Mouse (Mus musculus) CH12.LX (cell line): ENCODE measurements around the gene Olfr548-ps1. TPM values are rescaled to one million over a fixed set of nuclear protein-coding genes. Genes with fewer than 3 reads are reported as not detected.
A peak's percentile ranks its signal among the peaks of the same experiment; 100 is the strongest.

ENCODE experiments used
- DNase-seq: peaks from one replicate; pipeline ENCODE4 v3.0.0-alpha.2; 2013; ENCODE audit errors: extremely low read depth
- H3K27ac ChIP-seq: 2 replicates; pipeline ENCODE4 v1.5.1; 2012; ENCODE audit warnings: low read depth, mild to moderate bottlenecking, control low read depth, moderate library complexity; ENCODE audit not compliant: insufficient read depth
- H3K27me3 ChIP-seq: replicated peaks from 2 replicates; pipeline ENCODE3; 2012; ENCODE audit warnings: inconsistent platforms
- H3K36me3 ChIP-seq, 2 experiments: replicated peaks in 1 of 2; 2 replicates each; pipeline versions ENCODE3 to v1.6.1; 2012; ENCODE audit warnings: inconsistent platforms in 1 of 2, low read length in 1 of 2, mild to moderate bottlenecking in 1 of 2, mixed read lengths in 1 of 2, moderate library complexity in 1 of 2; ENCODE audit not compliant: control insufficient read depth in 1 of 2, insufficient read depth in 1 of 2
- H3K4me1 ChIP-seq, 2 experiments: 2 replicates each; pipeline ENCODE4 v1.6.1; 2012; ENCODE audit warnings: inconsistent platforms in 1 of 2, moderate library complexity in 1 of 2; ENCODE audit not compliant: insufficient read depth in 2 of 2, control insufficient read depth in 1 of 2
- H3K4me2 ChIP-seq: 2 replicates; pipeline ENCODE4 v1.6.1; 2012; ENCODE audit warnings: low read depth, mild to moderate bottlenecking, control low read depth; ENCODE audit not compliant: poor library complexity, insufficient read depth, severe bottlenecking
- H3K4me3 ChIP-seq, 3 experiments: fragments of 150-350 bp in 1 of 3; sonication (generic) in 1 of 3; replicated peaks in 1 of 3; 2 replicates each; pipeline versions ENCODE3 to v1.5.1; 2011 to 2012; ENCODE audit warnings: low read depth in 2 of 3, low read length in 2 of 3, mild to moderate bottlenecking in 2 of 3, moderate library complexity in 2 of 3, control low read depth in 1 of 3, improper control_type of control experiment in 1 of 3, inconsistent platforms in 1 of 3, mixed read lengths in 1 of 3; ENCODE audit not compliant: poor library complexity in 1 of 3
- H3K79me2 ChIP-seq: replicated peaks from 2 replicates; pipeline ENCODE4 v1.6.1; 2012; ENCODE audit warnings: mild to moderate bottlenecking, moderate library complexity; ENCODE audit not compliant: control insufficient read depth, poor library complexity, insufficient read depth, severe bottlenecking; ENCODE audit errors: extremely low read depth
- H3K9ac ChIP-seq: 2 replicates; pipeline ENCODE4 v1.6.1; 2012; ENCODE audit warnings: low read depth, mild to moderate bottlenecking, control low read depth, moderate library complexity; ENCODE audit not compliant: insufficient read depth
- H3K9me3 ChIP-seq: replicated peaks from 2 replicates; pipeline ENCODE3; 2012; ENCODE audit warnings: low read length, inconsistent platforms, mixed read lengths
- BHLHE40 ChIP-seq: IDR thresholded peaks from 2 replicates; pipeline ENCODE4 v1.6.1; 2011; ENCODE audit warnings: mild to moderate bottlenecking, low read depth, low read length, improper control_type of control experiment
- CHD1 ChIP-seq: IDR thresholded peaks from 2 replicates; pipeline ENCODE4 v1.6.1; 2012; ENCODE audit warnings: low read depth, low read length, improper control_type of control experiment, inconsistent platforms
- CHD2 ChIP-seq: IDR thresholded peaks from 2 replicates; pipeline ENCODE4 v1.6.1; 2011; ENCODE audit warnings: low read length, improper control_type of control experiment
- CTCF ChIP-seq, 2 experiments: IDR thresholded peaks in 1 of 2; conservative IDR thresholded peaks in 1 of 2; 2 replicates each; pipeline ENCODE4 v1.5.1; 2011 to 2012; ENCODE audit warnings: low read depth in 2 of 2, low read length in 2 of 2, improper control_type of control experiment in 1 of 2, inconsistent platforms in 1 of 2, mild to moderate bottlenecking in 1 of 2, moderate library complexity in 1 of 2
- E2F4 ChIP-seq: IDR thresholded peaks from 2 replicates; pipeline ENCODE4 v1.6.1; 2011; ENCODE audit warnings: low read depth, low read length, improper control_type of control experiment; ENCODE audit not compliant: insufficient replicate concordance
- ELF1 ChIP-seq: IDR thresholded peaks from 2 replicates; pipeline ENCODE4 v1.6.1; 2014; ENCODE audit warnings: low read depth, mild to moderate bottlenecking, inconsistent platforms, low read length, improper control_type of control experiment
- EP300 ChIP-seq: IDR thresholded peaks from 2 replicates; pipeline ENCODE4 v1.6.1; 2011; ENCODE audit warnings: low read length, improper control_type of control experiment
- ETS1 ChIP-seq: conservative IDR thresholded peaks from 2 replicates; pipeline ENCODE4 v1.6.1; 2012; ENCODE audit warnings: low read depth, mild to moderate bottlenecking, inconsistent platforms, low read length, improper control_type of control experiment, moderate library complexity
- GABPA ChIP-seq: IDR thresholded peaks from 2 replicates; pipeline ENCODE4 v1.6.1; 2012; ENCODE audit warnings: low read depth, low read length, improper control_type of control experiment, inconsistent platforms; ENCODE audit not compliant: insufficient replicate concordance
- HCFC1 ChIP-seq: IDR thresholded peaks from 2 replicates; pipeline ENCODE4 v1.6.1; 2012; ENCODE audit warnings: low read depth, mild to moderate bottlenecking, inconsistent platforms, low read length, improper control_type of control experiment
- IRF4 ChIP-seq: IDR thresholded peaks from 2 replicates; pipeline ENCODE4 v1.6.1; 2014; ENCODE audit warnings: low read depth, mild to moderate bottlenecking, inconsistent platforms, low read length, improper control_type of control experiment
- JUN ChIP-seq: IDR thresholded peaks from 2 replicates; pipeline ENCODE4 v1.6.1; 2011; ENCODE audit warnings: low read depth, mild to moderate bottlenecking, low read length, improper control_type of control experiment, moderate library complexity; ENCODE audit not compliant: insufficient read depth
- JUND ChIP-seq: conservative IDR thresholded peaks from 2 replicates; pipeline ENCODE4 v1.6.1; 2011; ENCODE audit warnings: low read depth, low read length, improper control_type of control experiment
- KAT2A ChIP-seq: IDR thresholded peaks from 2 replicates; pipeline ENCODE4 v1.6.1; 2012; ENCODE audit warnings: low read length, improper control_type of control experiment, inconsistent platforms; ENCODE audit not compliant: insufficient replicate concordance
- MAFK ChIP-seq: IDR thresholded peaks from 2 replicates; pipeline ENCODE4 v1.6.1; 2011; ENCODE audit warnings: low read length, improper control_type of control experiment; ENCODE audit not compliant: insufficient replicate concordance
- MAX ChIP-seq: IDR thresholded peaks from 2 replicates; pipeline ENCODE4 v1.6.1; 2011; ENCODE audit warnings: low read length, improper control_type of control experiment
- MAZ ChIP-seq: IDR thresholded peaks from 2 replicates; pipeline ENCODE4 v1.6.1; 2012; ENCODE audit warnings: low read depth, mild to moderate bottlenecking, inconsistent platforms, low read length, improper control_type of control experiment, moderate library complexity
- MEF2A ChIP-seq: IDR thresholded peaks from 2 replicates; pipeline ENCODE4 v1.6.1; 2014; ENCODE audit warnings: low read depth, mild to moderate bottlenecking, inconsistent platforms, low read length, improper control_type of control experiment, borderline replicate concordance
- MXI1 ChIP-seq: IDR thresholded peaks from 2 replicates; pipeline ENCODE4 v1.6.1; 2011; ENCODE audit warnings: mild to moderate bottlenecking, low read depth, low read length, improper control_type of control experiment
- MYC ChIP-seq: IDR thresholded peaks from 2 replicates; pipeline ENCODE4 v1.6.1; 2011; ENCODE audit warnings: low read depth, mild to moderate bottlenecking, improper control_type of control experiment, low read length
- NELFE ChIP-seq: IDR thresholded peaks from 2 replicates; pipeline ENCODE4 v1.6.1; 2011; ENCODE audit warnings: low read depth, low read length, improper control_type of control experiment
- NRF1 ChIP-seq: IDR thresholded peaks from 2 replicates; pipeline ENCODE4 v1.6.1; 2014; ENCODE audit warnings: low read depth, mild to moderate bottlenecking, inconsistent platforms, low read length, improper control_type of control experiment, moderate library complexity
- PAX5 ChIP-seq: IDR thresholded peaks from 2 replicates; pipeline ENCODE4 v1.6.1; 2012; ENCODE audit warnings: low read length, inconsistent platforms, mixed read lengths
- POLR2A ChIP-seq: IDR thresholded peaks from 2 replicates; pipeline ENCODE4 v1.6.1; 2011; ENCODE audit warnings: low read depth, mild to moderate bottlenecking, improper control_type of control experiment, low read length
- POLR2AphosphoS2 ChIP-seq: IDR thresholded peaks from 2 replicates; pipeline ENCODE4 v1.6.1; 2011; ENCODE audit warnings: low read depth, low read length, improper control_type of control experiment
- RAD21 ChIP-seq: IDR thresholded peaks from 2 replicates; pipeline ENCODE4 v1.6.1; 2011; ENCODE audit warnings: low read depth, mild to moderate bottlenecking, low read length, improper control_type of control experiment, moderate library complexity
- RCOR1 ChIP-seq: conservative IDR thresholded peaks from 2 replicates; pipeline ENCODE4 v1.6.1; 2012; ENCODE audit warnings: low read depth, mild to moderate bottlenecking, inconsistent platforms, low read length, improper control_type of control experiment
- SIN3A ChIP-seq: IDR thresholded peaks from 2 replicates; pipeline ENCODE4 v1.6.1; 2012; ENCODE audit warnings: low read length, improper control_type of control experiment, inconsistent platforms
- SMC3 ChIP-seq: IDR thresholded peaks from 2 replicates; pipeline ENCODE4 v1.6.1; 2011; ENCODE audit warnings: low read depth, low read length, improper control_type of control experiment
- TBP ChIP-seq: conservative IDR thresholded peaks from 2 replicates; pipeline ENCODE4 v1.6.1; 2011; ENCODE audit warnings: low read depth, low read length, improper control_type of control experiment
- TCF12 ChIP-seq: IDR thresholded peaks from 2 replicates; pipeline ENCODE4 v1.6.1; 2014; ENCODE audit warnings: low read depth, mild to moderate bottlenecking, inconsistent platforms, low read length, improper control_type of control experiment
- UBTF ChIP-seq: IDR thresholded peaks from 2 replicates; pipeline ENCODE4 v1.6.1; 2012; ENCODE audit warnings: low read depth, mild to moderate bottlenecking, inconsistent platforms, low read length, improper control_type of control experiment, moderate library complexity
- USF1 ChIP-seq: IDR thresholded peaks from 2 replicates; pipeline ENCODE4 v1.6.1; 2014; ENCODE audit warnings: low read depth, mild to moderate bottlenecking, inconsistent platforms, low read length, improper control_type of control experiment
- USF2 ChIP-seq: conservative IDR thresholded peaks from 2 replicates; pipeline ENCODE4 v1.6.1; 2011; ENCODE audit warnings: low read depth, low read length, improper control_type of control experiment
- ZC3H11A ChIP-seq: IDR thresholded peaks from 2 replicates; pipeline ENCODE4 v1.6.1; 2012; ENCODE audit warnings: low read depth, mild to moderate bottlenecking, inconsistent platforms, low read length, improper control_type of control experiment
- ZKSCAN1 ChIP-seq: IDR thresholded peaks from 2 replicates; pipeline ENCODE4 v1.6.1; 2012; ENCODE audit warnings: low read depth, inconsistent platforms, low read length, improper control_type of control experiment, borderline replicate concordance
- ZMIZ1 ChIP-seq: IDR thresholded peaks from 2 replicates; pipeline ENCODE4 v1.6.1; 2012; ENCODE audit warnings: low read depth, mild to moderate bottlenecking, inconsistent platforms, low read length, improper control_type of control experiment
- ZNF384 ChIP-seq: IDR thresholded peaks from 2 replicates; pipeline ENCODE4 v1.6.1; 2012; ENCODE audit warnings: low read depth, low read length, improper control_type of control experiment, inconsistent platforms
- dilution Hi-C: fragments of 300-500 bp; cut with MboI; formaldehyde crosslinking; loops from 2 replicates; pipeline ENCODE4 v1.14.3; 2020; ENCODE audit warnings: low sequenced_read_pairs; ENCODE audit not compliant: extremely low pct_unique_long_range_greater_than_20kb, extremely low pct_ligation_motif_present
- in situ Hi-C: fragments of 300-500 bp; cut with MboI; formaldehyde crosslinking; loops from 3 replicates; pipeline ENCODE4 v1.14.3; 2019; ENCODE audit warnings: low sequenced_read_pairs, low pct_ligation_motif_present, low pct_unique_long_range_greater_than_20kb, mixed read lengths
- polyA plus RNA-seq: library from polyadenylated mRNA; unstranded; fragments of >175 nt; gene quantifications from 2 replicates; pipeline ENCODE4 v1.2.1, GENCODE M21; 2012; ENCODE audit warnings: low read depth; ENCODE audit not compliant: insufficient read length
- total RNA-seq, 2 experiments: library from RNA; depleted of rRNA; stranded (reverse); fragments of 300-350 nt in 1 of 2; fragments of >200 nt in 1 of 2; gene quantifications; 2 replicates each; pipeline ENCODE4 v1.2.3; 2012 to 2014

Olfr548-ps1 gene
- total and polyA plus RNA-seq, 3 experiments, result not detected

DNA sequence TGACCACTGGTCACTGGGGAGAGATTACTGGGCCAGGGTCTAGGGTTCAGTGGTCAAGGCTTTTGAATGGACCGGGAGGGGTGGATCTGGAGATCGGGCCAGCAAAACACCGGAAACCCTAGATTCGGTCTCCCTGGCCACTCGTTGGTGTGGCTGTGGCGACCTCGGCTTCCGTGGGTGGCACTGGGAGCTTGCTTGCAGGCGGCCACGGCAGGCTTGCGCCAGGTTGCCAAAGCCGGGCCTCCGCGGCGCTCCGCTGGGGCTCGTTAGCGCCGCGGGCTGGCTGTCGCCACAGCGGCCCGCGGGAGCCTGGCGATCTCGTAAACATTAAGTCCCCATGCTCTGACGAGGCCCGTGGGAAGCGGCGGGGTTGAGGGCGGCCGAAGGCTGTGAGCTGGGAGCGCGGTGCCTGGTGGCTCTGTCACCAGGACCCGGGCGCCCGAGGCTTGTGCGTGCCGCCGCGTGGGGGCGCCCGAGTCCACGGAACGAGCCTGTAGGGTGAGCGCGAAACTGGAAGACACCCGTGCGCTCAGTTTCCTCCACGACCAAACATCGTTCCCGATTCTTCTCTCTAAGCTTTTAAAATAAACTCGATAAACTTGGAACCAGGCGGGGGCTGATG lies 27.8 kb upstream of the Olfr548-ps1 start:
- in situ Hi-C loops, result loop anchor here (25.0 kb wide), 1 partner anchor 249 kb away; the partner anchor contains the start of genes Olfr560, Olfr561 and Olfr78
- no peaks in the 10 kb centered on the region for H3K36me3 ChIP-seq
- no peaks in the 10 kb centered on the region for H3K9me3 ChIP-seq
- peak overlapping the region; percentile 48 for H3K9ac ChIP-seq
- H3K4me1 ChIP-seq, result peaks cover 5 to 24% of the 10 kb centered on the region in 2 experiments
- H3K27me3 ChIP-seq, result no peaks in the 10 kb centered on the region
- TF ChIP-seq MEF2A (0 out of 2 replicates have a peak, but pooled peaks have one; percentile 27), CHD1 (no peak), ZC3H11A (peak; percentile 56), TBP (no peak), KAT2A (0 out of 2 replicates have a peak, but pooled peaks have one; percentile 25), ETS1 (no peak), RAD21 (peak; percentile 96), PAX5 (no peak), UBTF (0 out of 2 replicates have a peak, but pooled peaks have one; percentile 41), ZNF384 (no peak), BHLHE40 (peak; percentile 67), JUND (no peak), SMC3 (peak; percentile 82), POLR2AphosphoS2 (no peak), ZMIZ1 (no peak), HCFC1 (no peak; the same call in 1 of the 2 replicates), CTCF (conservative IDR thresholded peaks at IDR 0.05 in 1 of 2, IDR thresholded peaks at IDR 0.05 in 1 of 2; ENCODE audit: low read depth in 2 of 2, low read length in 2 of 2) (peak in 1 of 2 experiments; percentile 95; a peak in 2 of 4 replicates), E2F4 (peak; percentile 80; the same call in 1 of the 2 replicates), NRF1 (no peak), CHD2 (no peak), MAZ (peak; percentile 16; the same call in 1 of the 2 replicates), MAX (0 out of 2 replicates have a peak, but pooled peaks have one; percentile 40), POLR2A (no peak), JUN (no peak), NELFE (no peak), IRF4 (peak; percentile 76), MYC (no peak), MXI1 (peak; percentile 43; the same call in 1 of the 2 replicates), USF2 (no peak), ZKSCAN1 (no peak), EP300 (no peak), TCF12 (0 out of 2 replicates have a peak, but pooled peaks have one; percentile 20), ELF1 (0 out of 2 replicates have a peak, but pooled peaks have one; percentile 7), RCOR1 (no peak), GABPA (no peak), USF1 (no peak), SIN3A (no peak), MAFK (no peak)
- H3K4me3 ChIP-seq, result peak overlapping the region in 2 of 3 experiments; percentile 22 to 36
- no peak overlapping the region for H3K27ac ChIP-seq
- dilution Hi-C loops, result no loop called here
- peak overlapping the region; percentile 71 for H3K4me2 ChIP-seq
- no peaks in the 10 kb centered on the region for H3K79me2 ChIP-seq
- DNase-seq, result peak; percentile 67
